In the genomic region with DNA sequence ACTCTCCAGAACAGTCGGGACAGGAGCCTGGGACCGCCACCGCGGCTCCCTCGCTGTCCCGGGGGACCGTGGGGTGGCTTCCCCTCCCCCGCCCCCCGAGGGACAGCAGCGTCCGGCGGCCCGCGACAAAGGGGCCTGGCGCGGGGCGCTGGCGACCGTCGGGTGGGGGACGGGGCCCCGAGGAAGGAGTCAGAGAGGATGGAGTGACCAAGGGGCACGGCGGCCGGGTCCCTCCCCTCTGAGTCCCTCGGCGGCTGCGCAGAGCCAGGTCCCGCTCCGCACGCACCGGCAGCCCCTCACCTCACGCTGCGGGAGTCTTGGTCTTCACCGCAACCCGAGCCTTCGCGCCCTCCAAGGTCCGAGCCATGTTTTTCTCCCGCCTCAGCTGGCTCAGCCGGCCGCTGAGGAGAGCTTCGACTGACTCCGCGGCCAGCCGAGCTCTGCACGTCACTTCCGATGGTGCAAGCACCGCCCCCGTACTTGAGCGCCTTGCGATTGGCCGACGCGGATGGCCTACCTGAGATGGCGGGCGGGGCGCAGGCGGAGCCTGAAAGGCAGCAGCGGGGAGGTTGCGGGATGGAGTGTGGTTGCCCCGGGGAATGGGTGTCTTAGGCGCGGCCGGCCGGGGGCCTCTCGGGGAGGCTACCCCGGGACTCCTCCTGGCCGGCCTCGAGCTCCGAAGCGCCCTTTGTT, we compare ENCODE assay signal across 8 mouse cellular contexts. TPM values are rescaled to one million over a fixed set of nuclear protein-coding genes. Genes with fewer than 3 reads are reported as not detected.
DNase-seq lines count a peak whose midpoint lies in the region; ATAC-seq and TF ChIP-seq lines count a peak whose summit lies in the region.

A gene (minus strand): TSS at position 446 of the 693 bp plus-strand sequence.

- H3K4me2 ChIP-seq in forebrain, embryonic 14.5 days (ENCODE audit: low read length): peak within 1 kb of the TSS; percentile 90

- peak within 1 kb of the TSS; percentile 89 for H3K27ac ChIP-seq in forebrain, embryonic 14.5 days (ENCODE audit: low read depth, low read length)

- DNase-seq in ES-CJ7 (ENCODE audit: low read depth, low spot score): peak; percentile 93
- DNase-seq in cerebellum, adult 11 months: peak; percentile 93
- DNase-seq in forebrain, embryonic 14.5 days (ENCODE audit: low spot score): peak; percentile 98
- DNase-seq in heart, postnatal 25 days (ENCODE audit: low spot score): peak; percentile 94
- peak; percentile 93 to 97 for DNase-seq in layer of hippocampus, adult 18-20 months (ENCODE audit: low spot score in 2 of 2)
- DNase-seq in lung, adult 2 months: peak; percentile 97
- DNase-seq in thymus, adult 18-20 months: peak; percentile 90

- peak; percentile 99 for ATAC-seq in forebrain, embryonic 14.5 days
- peak; percentile 94 for ATAC-seq in neutrophil, adult 5-6 weeks (ENCODE audit: extremely low read depth, insufficient number of reproducible peaks, low FRiP score, poor library complexity, severe bottlenecking)

- peak within 1 kb of the TSS; percentile 91 for H3K4me3 ChIP-seq in forebrain, embryonic 14.5 days (ENCODE audit: low read depth, low read length)
- peak within 1 kb of the TSS; percentile 68 for H3K4me3 ChIP-seq in lung, adult 2 months (replicated peaks; ENCODE audit: extremely low read depth, low read depth, low read length)

- intact Hi-C loops in heart, postnatal 25 days (cut with DNase I): loop anchor here (5.0 kb wide), 1 partner anchor 111 kb away; a partner anchor contains a TSS

- peak within 1 kb of the TSS; percentile 93 for H3K9ac ChIP-seq in forebrain, embryonic 14.5 days (ENCODE audit: low read length)

- peak; percentile 85 for TF ChIP-seq POLR2A in lung, adult 2 months (IDR thresholded peaks at IDR 0.05; ENCODE audit: borderline replicate concordance, extremely low read depth, low read depth, low read length)

- no peaks in the 10 kb centered on the region for H3K9me3 ChIP-seq in forebrain, embryonic 14.5 days (replicated peaks; ENCODE audit: control insufficient read depth, low read length)

- no peaks in the 10 kb centered on the region for H3K36me3 ChIP-seq in forebrain, embryonic 14.5 days (ENCODE audit: control insufficient read depth, insufficient read depth, low read length)

- TF ChIP-seq CTCF in lung, adult 2 months (IDR thresholded peaks at IDR 0.05; ENCODE audit: insufficient read depth, low read length): no peak

- H3K27me3 ChIP-seq in forebrain, embryonic 14.5 days (replicated peaks; ENCODE audit: control insufficient read depth, insufficient read depth, low read length): no peaks in the 10 kb centered on the region

- WGBS in forebrain, embryonic 14.5 days: under 1% methylated on average over 65 of the region's 72 CpGs
- under 1% methylated on average over 71 of the region's 72 CpGs for WGBS in lung, adult 2 months

- H3K4me1 ChIP-seq in forebrain, embryonic 14.5 days (ENCODE audit: control insufficient read depth, insufficient read depth, low read length): peaks cover 10% of the 10 kb centered on the region; the same call in 1 of the 2 replicates
- peaks cover 8% of the 10 kb centered on the region for H3K4me1 ChIP-seq in lung, adult 2 months (ENCODE audit: control insufficient read depth, insufficient read depth, low read length)

RNA-seq across cellular contexts. Expression of the gene that starts here (rescaled TPM):
- 11.7 and 16.3 TPM in 2 replicates for polyA plus RNA-seq in forebrain, embryonic 14.5 days (2014; fragmentation: Nextera tagmentation; extraction: Ambion mirVana)
- total RNA-seq in heart, postnatal 25 days (2021): 10 to 100 TPM; 15.6 to 18.5 TPM
- 10 to 100 TPM; 29.2 to 29.3 TPM for total RNA-seq in layer of hippocampus, adult 18-20 months (2021)
- 3.4 and 5.5 TPM in 2 replicates for polyA plus RNA-seq in lung, adult 2 months (2012; rRNA removed)
- 57.8 and 58.4 TPM in 2 replicates for total RNA-seq in neutrophil, adult 5-6 weeks (2017)

Comparison
In these comparisons a context has a peak if more than half of its experiments do, and no peak if none do; other contexts are left out.
1. Peak in every context shown above with its lines: DNase-seq, ATAC-seq, H3K4me3 ChIP-seq and H3K27ac ChIP-seq.